Mouse (Mus musculus): ENCODE data around the gene Megf9. TPM values are rescaled to one million over a fixed set of nuclear protein-coding genes. Genes with fewer than 3 reads are reported as not detected.
A peak's percentile ranks its signal among the peaks of the same experiment; 100 is the strongest.

Gene Megf9
- under 1 TPM; 0.39 to 0.78 (median 0.70) TPM for polyA plus RNA-seq (2017; shearing (Covaris generic))

DNA sequence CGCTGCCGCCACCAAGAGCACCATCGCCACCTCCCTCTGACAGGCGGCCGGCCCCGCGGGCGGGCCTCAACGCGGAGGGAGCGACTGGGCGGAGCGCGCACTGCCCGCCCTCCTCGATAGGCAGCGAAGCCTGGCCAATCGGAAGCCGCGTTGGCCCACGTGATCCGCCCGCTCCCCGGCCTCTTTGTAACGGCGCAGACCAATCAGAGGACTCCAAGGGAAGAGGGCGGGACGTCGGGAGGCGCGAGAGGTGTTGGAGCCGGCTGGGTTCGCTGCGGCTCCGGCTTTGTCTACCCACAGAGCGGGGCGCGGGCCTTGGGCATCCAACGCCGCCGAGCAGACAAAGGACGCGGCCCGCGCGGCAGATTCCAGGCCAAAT is at the start of gene Megf9:
Megf9 (minus strand) TSS at position 105 of the 379 bp plus-strand sequence.
- peak; percentile 97 for ATAC-seq

GRCm38 (mm10) chr4:70579654-70580053 is 44.9 kb upstream of the Megf9 start:
- ATAC-seq, result no peak

DNA sequence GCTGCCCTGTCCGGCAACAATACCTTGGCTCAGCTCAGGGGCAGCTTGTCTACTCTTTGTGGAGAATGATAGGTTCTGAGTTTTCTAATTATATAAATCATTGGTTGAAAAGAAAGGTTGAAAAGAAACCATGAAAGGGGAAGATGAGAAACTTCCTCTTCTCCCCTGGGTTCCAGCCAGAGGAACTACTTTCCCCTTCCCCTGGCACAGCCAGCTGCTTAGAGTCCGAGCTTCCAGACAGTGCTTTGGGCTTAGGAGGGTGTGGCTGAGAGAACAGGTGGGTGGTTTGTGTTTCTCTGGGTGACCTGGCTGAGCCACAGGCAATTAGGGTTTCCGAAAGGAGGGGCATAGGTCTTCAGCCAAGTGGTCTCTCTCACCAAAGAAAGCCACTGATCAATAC is 43.5 kb upstream of the Megf9 start:
- ATAC-seq, result no peak

- ATAC-seq, result no peak
These were observed 41.3 kb upstream of the Megf9 start for GRCm38 (mm10) chr4:70576096-70576495.

DNA sequence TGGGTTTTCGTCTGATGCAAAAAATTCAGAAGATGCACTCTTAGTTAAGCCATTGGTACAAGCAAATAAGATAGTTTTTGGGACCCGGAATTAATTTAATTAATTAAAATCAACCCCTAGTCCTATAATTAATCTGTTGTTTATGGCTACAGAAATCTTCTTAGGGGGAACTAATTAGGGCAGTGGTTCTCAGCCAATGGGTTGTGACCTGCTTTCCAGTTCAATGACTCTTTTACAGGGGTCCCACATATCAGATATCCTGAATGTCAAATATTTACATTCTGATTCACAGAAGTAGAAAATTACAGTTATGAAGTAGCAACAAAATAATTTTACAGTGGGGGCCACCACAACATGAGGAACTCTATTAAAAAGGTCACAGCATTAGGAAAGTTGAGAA is 39.1 kb upstream of the Megf9 start:
- no peak for ATAC-seq

DNA sequence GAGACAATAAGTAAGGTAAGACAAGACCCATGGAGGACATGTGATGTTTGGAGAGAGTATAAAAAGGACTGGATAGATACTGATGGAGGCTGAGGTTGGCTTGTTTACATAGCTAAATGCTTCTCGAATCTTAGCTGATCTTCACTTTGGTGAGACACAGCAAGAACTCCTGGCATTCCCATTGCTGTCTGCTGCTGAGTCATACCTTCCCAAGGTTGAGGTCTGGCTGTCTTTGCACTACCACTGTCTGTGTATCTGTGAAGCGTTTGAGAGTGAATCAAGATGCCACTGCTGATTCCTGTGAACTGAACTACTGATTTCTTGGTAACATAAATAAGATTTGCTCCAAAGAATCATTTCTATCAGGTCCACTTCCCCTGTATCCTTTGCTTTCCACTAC is 19.1 kb upstream of the Megf9 start:
- ATAC-seq, result no peak

DNA sequence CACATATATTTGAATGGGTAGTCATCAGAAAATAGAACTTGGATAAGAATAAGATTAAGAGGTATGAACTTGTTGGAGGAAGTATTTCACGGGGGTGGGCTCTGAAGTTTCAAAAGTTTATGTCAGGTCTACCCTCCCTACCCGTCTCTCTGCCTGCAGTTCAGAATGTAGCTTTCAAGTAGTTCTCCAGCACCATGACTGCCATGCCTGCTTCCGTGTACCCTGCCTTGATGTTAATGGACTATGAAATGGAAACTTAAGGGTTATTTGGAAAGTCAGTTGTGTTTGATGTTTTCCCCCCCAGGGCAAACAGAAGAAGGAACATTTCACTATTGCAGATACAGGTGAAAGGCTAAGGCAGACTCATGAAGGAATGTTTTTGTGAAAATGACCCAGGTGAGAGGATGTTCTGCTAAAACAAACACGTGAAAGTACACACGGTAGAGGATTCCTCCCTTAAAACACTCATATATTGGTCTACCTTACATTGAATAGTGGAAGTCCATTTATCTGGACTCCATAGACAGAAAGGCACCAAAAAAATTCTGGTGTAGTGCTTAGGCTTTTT is 18.5 kb upstream of the Megf9 start:
- ATAC-seq, result no peak

DNA sequence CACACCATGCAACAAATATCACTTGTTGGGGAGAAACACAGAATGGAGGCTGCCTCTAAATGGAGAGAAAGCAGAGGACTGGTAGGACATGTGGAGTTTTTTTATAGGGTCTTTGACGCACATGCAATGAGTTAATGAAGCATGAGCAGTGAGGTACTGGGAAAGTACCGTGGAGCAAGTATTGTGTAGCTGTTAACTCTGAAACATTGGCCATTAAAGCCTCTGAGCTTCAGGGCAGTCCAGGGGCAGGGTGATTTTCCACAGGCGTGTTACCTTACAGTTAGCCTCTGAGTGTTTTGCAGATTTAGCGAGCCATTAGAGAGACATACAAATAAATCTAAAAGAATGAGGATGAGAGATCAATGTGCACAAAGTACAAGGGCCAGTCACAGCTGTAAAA is 17.3 kb upstream of the Megf9 start:
- no peak for ATAC-seq

- no peak for ATAC-seq
These were observed 12.8 kb upstream of the Megf9 start for GRCm38 (mm10) chr4:70547411-70548148.

DNA sequence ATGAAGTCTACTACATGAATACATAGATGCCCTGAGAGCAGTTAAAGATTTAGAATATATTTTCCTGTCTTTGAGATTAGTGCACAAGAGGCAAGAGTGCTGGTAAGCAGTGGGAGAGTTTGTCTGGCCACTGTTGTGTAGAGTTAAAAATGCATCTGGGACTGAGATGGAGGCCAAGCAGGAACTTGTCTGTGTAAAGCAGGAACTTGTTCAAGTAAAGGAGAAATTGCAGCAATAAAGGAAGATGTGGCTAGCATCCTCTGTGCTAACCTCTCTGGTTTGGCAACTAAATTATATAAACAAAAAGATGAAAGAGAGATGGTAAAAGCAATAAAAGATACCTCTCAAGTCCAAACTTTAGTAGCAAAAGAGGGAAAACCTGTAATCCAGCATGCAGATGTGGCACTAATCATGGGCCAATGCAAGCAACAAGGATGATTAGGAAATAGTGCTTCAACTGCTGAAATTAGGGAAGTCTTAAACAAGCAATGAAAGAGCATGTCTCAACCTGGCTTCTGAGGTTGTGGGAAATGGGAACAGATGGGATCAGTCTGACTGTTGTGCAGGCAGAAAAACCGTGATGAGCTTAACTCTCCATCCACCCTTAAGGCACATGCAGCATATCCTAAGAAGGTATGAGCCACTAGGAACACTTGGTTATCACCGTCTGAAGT is 11.2 kb upstream of the Megf9 start:
- ATAC-seq, result no peak

GRCm38 (mm10) chr4:70544390-70544789 is 9.6 kb upstream of the Megf9 start:
- ATAC-seq, result no peak

DNA sequence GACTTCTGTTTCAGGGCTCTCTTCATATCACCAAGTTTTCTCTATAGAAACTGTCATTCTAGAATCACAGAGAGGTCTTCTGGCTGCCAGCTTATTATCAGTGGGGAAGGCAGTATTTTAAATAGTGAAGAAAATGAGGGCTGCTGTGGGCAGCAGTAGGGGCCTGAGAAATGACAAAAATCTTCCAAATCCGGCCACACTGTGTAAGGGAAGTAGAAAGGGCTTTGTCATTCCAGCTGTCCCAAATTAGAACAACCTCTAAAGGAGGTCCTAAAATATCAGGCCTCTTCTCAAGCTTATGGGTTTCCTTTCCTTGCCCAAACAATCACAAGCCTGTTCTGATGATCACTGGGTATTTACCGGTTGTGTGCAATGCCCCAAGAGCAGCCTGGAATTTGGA is 7.6 kb upstream of the Megf9 start:
- no peak for ATAC-seq

GRCm38 (mm10) chr4:70540743-70541142 is 5.9 kb upstream of the Megf9 start:
- no peak for ATAC-seq

DNA sequence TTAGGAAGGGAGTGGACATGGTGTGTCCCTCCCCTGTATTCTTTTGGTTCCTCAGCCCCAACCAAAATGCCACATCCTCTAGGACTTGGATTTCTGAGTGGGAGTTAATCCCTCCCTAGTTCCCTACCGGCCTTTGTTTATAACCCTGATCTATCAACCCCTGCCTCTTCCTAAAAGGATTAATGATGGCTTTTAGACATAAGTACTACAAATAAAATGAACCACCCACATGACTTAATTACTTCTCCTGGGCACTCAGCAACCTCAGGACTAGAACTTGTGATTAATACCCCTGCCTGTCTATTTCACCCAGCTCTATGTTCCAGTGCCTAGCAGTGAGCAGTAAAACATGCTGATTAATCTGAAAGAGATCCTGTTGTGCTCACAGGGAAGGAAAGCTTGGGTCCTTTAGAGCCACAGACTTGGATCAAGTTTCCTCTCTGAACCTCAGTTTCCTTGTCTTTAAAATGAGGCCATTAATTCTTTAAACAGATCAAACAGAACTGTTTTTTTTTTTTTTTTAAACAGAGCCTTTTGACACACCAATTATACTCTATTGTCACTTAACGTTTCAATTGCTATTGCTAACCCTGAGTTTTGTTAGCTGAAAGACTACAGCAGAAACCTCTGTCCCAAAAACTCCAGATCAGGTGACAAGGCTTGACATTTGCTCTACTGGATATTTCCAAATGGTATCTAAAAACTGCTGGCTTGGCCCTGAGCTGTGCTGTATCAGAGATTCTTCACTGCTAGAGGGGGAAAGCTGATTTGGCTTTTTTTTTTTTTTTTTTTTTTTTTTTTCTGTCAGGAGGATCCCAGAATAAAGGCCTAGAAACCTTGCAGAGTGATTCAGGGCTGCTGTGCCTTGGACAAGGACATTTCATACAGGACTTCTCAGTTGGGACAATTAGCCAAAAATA is 2.1 kb upstream of the Megf9 start:
- ATAC-seq, result no peak

GRCm38 (mm10) chr4:70535711-70536311 is 1.0 kb upstream of the Megf9 start:
- ATAC-seq, result no peak

GRCm38 (mm10) chr4:70535289-70535688 is 494 bp upstream of the Megf9 start:
- ATAC-seq, result no peak

GRCm38 (mm10) chr4:70534078-70534890 is 511 bp downstream of the Megf9 start:
- ATAC-seq, result peak; percentile 2

DNA sequence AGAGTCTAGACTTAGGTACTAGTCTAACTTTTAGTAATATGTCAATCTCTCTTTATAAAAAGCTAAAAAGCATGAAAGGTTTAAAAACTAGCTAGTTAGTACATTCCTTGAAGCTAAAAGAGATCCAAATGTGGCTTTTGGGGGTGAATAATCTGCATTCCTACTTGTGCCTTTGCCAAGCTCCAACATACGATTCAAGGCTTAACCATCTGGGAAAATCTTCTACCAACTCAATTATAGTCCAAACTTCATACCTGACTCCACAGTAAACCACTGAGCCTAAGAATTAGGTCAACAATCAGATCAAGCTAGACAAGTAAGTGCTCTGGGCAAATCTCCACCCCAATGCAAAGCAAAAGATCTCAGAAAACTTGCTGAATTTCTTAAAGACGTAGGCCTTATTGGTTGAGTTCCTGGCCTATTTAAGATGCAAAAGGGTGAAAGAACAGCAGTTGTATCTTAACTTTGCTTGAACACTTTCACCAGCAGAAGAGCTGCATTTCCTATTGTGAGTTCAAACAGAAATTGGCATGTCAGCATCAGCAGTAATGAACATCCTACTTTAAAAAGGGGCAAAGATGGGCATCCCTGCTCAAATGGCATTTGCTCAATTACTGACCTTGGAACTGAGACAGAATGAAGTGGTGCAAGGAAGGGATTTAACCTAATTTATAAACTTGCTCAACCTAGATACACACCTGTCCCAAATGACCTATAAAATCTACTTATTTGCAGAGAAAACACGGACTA is 1.6 kb downstream of the Megf9 start:
- no peak for ATAC-seq

DNA sequence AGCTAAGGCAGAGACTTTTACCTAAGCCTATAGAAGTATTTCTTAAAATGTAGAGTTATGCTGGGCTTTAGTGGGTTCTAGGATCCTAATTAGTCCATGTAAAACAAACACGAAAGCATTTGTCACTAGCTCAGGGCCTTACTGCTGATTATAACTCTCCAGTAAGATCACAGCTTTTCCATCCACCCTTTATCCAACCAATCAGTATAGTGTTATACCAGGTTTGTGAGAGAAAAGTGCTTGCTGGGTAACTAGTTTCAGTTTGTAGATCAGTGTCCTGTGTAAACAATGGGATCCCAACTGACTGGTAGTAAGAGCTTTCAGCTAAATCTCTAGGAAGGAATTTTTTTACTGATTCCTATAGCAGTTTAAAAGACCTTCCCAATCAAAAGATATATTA is 3.8 kb downstream of the Megf9 start:
- no peak for ATAC-seq

DNA sequence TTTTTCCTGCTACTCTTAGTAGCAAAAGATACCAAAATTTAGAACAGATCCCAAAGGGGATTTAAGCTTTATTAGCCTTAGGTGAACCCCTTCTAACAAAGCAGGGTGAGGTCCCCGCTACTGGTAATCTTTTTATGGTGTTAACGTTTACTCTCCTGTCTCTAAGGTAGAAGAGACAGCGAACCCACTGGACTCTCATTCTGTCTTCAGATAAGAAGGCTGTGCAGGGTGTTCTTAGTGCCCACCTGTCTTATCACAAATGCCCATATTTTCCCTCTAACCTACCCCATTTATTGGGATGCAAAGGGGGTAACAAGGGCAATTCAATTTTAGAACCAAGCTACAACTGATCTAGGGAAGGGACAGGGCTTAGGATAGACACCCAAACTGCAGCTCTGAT is 6.2 kb downstream of the Megf9 start:
- no peak for ATAC-seq

DNA sequence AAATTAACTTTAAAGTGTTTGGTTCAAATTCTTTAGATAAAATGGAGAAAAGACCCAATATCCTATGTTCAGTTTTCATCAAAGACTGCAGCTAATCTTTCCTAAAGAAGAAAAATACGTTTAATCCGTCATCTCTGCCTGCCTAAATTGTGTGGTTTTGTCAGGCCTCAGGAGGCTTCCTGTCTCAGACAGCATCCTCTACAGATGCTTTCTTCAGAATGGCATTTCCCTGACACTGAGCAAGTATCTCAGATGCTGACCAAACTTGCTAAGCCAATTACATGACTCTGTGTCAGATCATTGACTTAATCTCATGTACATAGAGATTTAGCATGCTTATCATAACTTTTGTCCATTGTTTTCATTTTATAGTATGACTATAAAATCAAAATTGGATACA is 11.4 kb downstream of the Megf9 start:
- ATAC-seq, result peak; percentile 50
